Mouse (Mus musculus) G1E (cell line): ENCODE results near the gene Epb41l2. TPM values are rescaled to one million over a fixed set of nuclear protein-coding genes. Genes with fewer than 3 reads are reported as not detected.

ENCODE experiments used
- ATAC-seq: 2 replicates; pipeline ENCODE4 v1.8.0; 2016; ENCODE audit warnings: mild to moderate bottlenecking; ENCODE audit not compliant: insufficient number of reproducible peaks, poor library complexity, low FRiP score, severe bottlenecking; ENCODE audit errors: extremely low read depth
- DNase-seq: peaks from one replicate; pipeline ENCODE4 v3.0.0; 2012; ENCODE audit warnings: low spot score
- H3K27me3 ChIP-seq: 2 replicates; pipeline ENCODE4 v1.6.1; 2012; ENCODE audit warnings: mild to moderate bottlenecking, low read length, inconsistent platforms; ENCODE audit not compliant: insufficient read depth
- H3K36me3 ChIP-seq: replicated peaks from 2 replicates; pipeline ENCODE3; 2012; ENCODE audit warnings: mild to moderate bottlenecking, inconsistent platforms
- H3K4me1 ChIP-seq: 2 replicates; pipeline ENCODE4 v1.6.1; 2012; ENCODE audit warnings: low read depth, low read length, inconsistent platforms, mixed read lengths; ENCODE audit not compliant: insufficient read depth
- H3K4me3 ChIP-seq: 2 replicates; pipeline ENCODE4 v1.5.1; 2012; ENCODE audit warnings: low read depth, mild to moderate bottlenecking, inconsistent platforms, low read length, moderate library complexity, mixed read lengths
- H3K9me3 ChIP-seq: replicated peaks from 2 replicates; pipeline ENCODE4 v1.6.1; 2012; ENCODE audit warnings: inconsistent platforms
- CTCF ChIP-seq: IDR thresholded peaks from 2 replicates; pipeline ENCODE4 v1.5.1; 2012; ENCODE audit warnings: low read depth, low read length, inconsistent platforms, mixed read lengths
- GATA1 ChIP-seq: IDR thresholded peaks from 2 replicates; pipeline ENCODE4 v1.6.1; 2012; ENCODE audit warnings: borderline replicate concordance, low read length, inconsistent platforms, mixed read lengths
- GATA2 ChIP-seq: IDR thresholded peaks from 2 replicates; pipeline ENCODE4 v1.6.1; 2012; ENCODE audit warnings: low read depth, low read length, inconsistent platforms, borderline replicate concordance
- POLR2AphosphoS5 ChIP-seq: IDR thresholded peaks from 2 replicates; pipeline ENCODE4 v1.6.1; 2012; ENCODE audit warnings: low read depth, low read length, inconsistent platforms; ENCODE audit not compliant: insufficient replicate concordance
- TAL1 ChIP-seq: conservative IDR thresholded peaks from 2 replicates; pipeline ENCODE4 v1.6.1; 2012; ENCODE audit warnings: low read depth, low read length, inconsistent platforms, mixed read lengths
- polyA plus RNA-seq: library from polyadenylated mRNA; stranded (reverse); fragments of >175 nt; gene quantifications from 2 replicates; pipeline ENCODE4 v1.2.3, GENCODE M21; 2012
- total RNA-seq, 2 experiments: library from RNA; stranded (forward) in 1 of 2; stranded (reverse) in 1 of 2; fragments of 200-1000 nt in 1 of 2; fragments of >200 nt in 1 of 2; fragmentation: Nextera tagmentation in 1 of 2; gene quantifications; 2 replicates each; pipeline ENCODE4 v1.2.3; 2014 to 2017

Epb41l2 gene
- total and polyA plus RNA-seq, 3 experiments: 0.71 TPM; not detected in 2

- H3K9me3 ChIP-seq: no peaks in the 10 kb centered on the region
- DNase-seq (no peak), ATAC-seq (no peak)
- H3K4me3 ChIP-seq: no peak overlapping the region
- no peaks in the 10 kb centered on the region for H3K4me1 ChIP-seq
- no peak for TF ChIP-seq GATA1
- no peak for TF ChIP-seq CTCF
- no peaks in the 10 kb centered on the region for H3K27me3 ChIP-seq
- no peaks in the 10 kb centered on the region for H3K36me3 ChIP-seq
Measured at GRCm38 (mm10) chr10:25434358-25435044, 74.9 kb downstream of the Epb41l2 start.

GRCm38 (mm10) chr10:25436703-25437401, 77.3 kb downstream of the Epb41l2 start:
- ATAC-seq (no peak), DNase-seq (no peak)
- no peaks in the 10 kb centered on the region for H3K9me3 ChIP-seq
- TF ChIP-seq TAL1 (no peak), POLR2AphosphoS5 (no peak), CTCF (no peak), GATA2 (no peak), GATA1 (no peak)
- H3K4me1 ChIP-seq: no peaks in the 10 kb centered on the region
- no peaks in the 10 kb centered on the region for H3K27me3 ChIP-seq
- H3K36me3 ChIP-seq: no peaks in the 10 kb centered on the region
- no peak overlapping the region for H3K4me3 ChIP-seq

DNA sequence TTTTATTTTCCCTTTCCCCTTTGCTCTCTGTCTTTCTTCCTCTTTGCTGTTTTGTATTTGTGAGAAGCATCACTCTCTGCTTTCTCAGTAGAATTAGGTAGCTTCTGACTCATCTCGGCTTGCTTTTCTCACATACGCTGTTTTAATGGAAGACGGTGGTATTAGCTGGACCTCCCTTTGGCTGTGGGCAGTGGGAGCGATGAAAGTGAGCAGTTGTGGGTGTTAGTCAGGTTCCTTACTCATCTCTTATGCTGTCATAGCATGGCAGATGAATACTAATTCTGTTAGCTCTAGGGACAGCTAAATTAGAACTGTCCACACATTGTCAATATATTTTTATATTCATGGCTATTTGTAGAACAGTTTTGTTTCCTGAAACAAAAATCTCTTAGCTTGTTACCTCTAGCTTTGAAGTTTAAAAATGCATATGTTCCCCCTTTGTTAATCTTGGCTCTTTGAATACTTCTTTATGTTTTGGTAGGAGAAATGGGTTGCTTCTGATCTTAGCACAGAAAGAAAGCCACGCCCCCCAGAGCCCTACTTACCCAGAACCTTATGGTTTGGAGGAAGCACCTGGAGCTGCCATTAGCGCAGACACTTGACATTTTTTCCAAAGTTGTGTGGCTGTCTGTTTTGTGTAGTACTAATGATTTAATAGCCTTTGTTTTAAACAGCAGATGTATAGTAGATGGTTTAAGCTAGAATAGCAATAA, 78.1 kb downstream of the Epb41l2 start:
- TF ChIP-seq GATA2 (no peak), GATA1 (no peak), POLR2AphosphoS5 (no peak), TAL1 (no peak), CTCF (no peak)
- ATAC-seq (no peak), DNase-seq (no peak)
- H3K36me3 ChIP-seq: no peaks in the 10 kb centered on the region
- H3K27me3 ChIP-seq: no peaks in the 10 kb centered on the region
- no peaks in the 10 kb centered on the region for H3K4me1 ChIP-seq
- H3K4me3 ChIP-seq: no peak overlapping the region
- H3K9me3 ChIP-seq: no peaks in the 10 kb centered on the region

GRCm38 (mm10) chr10:25438299-25438680, 78.7 kb downstream of the Epb41l2 start:
- no peak for ATAC-seq
- no peak for DNase-seq
- Histone ChIP-seq H3K4me1 (no peaks in the 10 kb centered on the region), H3K9me3 (no peaks in the 10 kb centered on the region), H3K36me3 (no peaks in the 10 kb centered on the region), H3K27me3 (no peaks in the 10 kb centered on the region), H3K4me3 (no peak overlapping the region)
- TF ChIP-seq TAL1: no peak
- TF ChIP-seq CTCF: no peak
- no peak for TF ChIP-seq GATA1
- TF ChIP-seq GATA2: no peak
- TF ChIP-seq POLR2AphosphoS5: no peak

DNA sequence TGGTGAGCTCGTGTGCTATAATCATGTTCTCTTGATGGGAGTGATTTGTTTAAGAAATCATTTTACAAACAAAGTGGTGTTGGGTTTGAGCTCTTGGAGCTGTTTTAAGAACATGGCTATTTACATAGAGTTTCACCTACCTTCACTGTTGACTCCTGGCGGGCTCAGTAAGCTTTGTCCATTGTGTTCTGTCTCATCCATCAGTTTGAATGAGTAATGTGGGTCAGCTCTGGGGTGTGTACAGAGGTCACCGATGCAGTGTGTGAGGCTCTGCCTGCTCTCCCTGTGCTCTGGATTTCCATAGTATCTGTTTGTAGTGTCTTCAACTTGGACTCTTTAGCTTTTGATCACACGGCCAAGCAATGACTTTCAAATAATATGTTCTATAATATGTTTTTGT, 79.6 kb downstream of the Epb41l2 start:
- no peaks in the 10 kb centered on the region for H3K4me1 ChIP-seq
- no peak overlapping the region for H3K4me3 ChIP-seq
- no peaks in the 10 kb centered on the region for H3K36me3 ChIP-seq
- TF ChIP-seq GATA1: no peak
- no peak for TF ChIP-seq TAL1
- no peak for TF ChIP-seq GATA2
- TF ChIP-seq POLR2AphosphoS5: no peak
- no peak for TF ChIP-seq CTCF
- H3K27me3 ChIP-seq: no peaks in the 10 kb centered on the region
- DNase-seq (no peak), ATAC-seq (no peak)
- H3K9me3 ChIP-seq: no peaks in the 10 kb centered on the region

DNA sequence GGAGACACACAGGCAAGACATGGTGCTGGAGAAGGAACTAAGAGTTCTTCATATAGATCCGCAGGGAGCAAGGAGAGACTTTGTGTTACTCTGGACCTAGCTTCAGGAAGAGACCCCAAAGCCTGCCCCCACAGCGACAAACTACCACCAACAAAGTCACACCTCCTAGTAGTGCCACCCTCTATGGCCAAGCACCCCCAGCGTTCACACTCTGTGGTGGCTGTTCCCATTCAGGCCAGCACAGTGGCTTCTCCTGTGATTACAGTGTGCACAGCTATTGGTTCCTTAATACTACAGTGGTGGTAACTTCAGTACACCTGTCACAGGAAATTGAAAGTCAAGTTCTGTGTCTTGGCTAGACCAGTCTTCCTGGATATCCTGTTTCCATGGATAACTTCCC, 80.3 kb downstream of the Epb41l2 start:
- TF ChIP-seq GATA1 (no peak), CTCF (no peak), GATA2 (no peak), TAL1 (no peak), POLR2AphosphoS5 (no peak)
- H3K4me3 ChIP-seq: no peak overlapping the region
- H3K36me3 ChIP-seq: no peaks in the 10 kb centered on the region
- no peaks in the 10 kb centered on the region for H3K4me1 ChIP-seq
- no peaks in the 10 kb centered on the region for H3K9me3 ChIP-seq
- H3K27me3 ChIP-seq: no peaks in the 10 kb centered on the region
- ATAC-seq (no peak), DNase-seq (no peak)

DNA sequence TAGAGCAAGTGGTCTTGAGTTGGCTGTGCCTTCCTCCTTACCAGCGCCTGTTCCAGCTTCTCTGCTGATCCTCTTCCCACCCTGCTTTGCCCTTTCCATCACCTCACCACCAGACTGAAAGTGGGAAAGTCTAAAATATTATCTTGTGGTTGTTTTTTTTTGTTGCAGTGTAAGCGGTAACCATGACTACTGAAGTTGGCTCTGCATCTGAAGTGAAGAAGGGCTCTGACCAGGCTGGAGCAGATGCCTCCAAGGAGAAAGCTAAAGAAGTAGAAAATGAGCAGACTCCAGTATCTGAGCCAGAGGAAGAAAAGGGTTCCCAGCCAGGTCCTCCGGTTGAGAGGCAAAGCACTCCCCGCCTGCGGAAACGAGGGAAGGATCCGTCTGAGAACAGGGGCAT, 81.8 kb downstream of the Epb41l2 start:
- Histone ChIP-seq H3K4me1 (no peaks in the 10 kb centered on the region), H3K4me3 (no peak overlapping the region), H3K27me3 (no peaks in the 10 kb centered on the region), H3K36me3 (no peaks in the 10 kb centered on the region), H3K9me3 (no peaks in the 10 kb centered on the region)
- DNase-seq (no peak), ATAC-seq (no peak)
- no peak for TF ChIP-seq GATA1
